Mouse (Mus musculus): ENCODE results near the gene Tbx2. TPM values are rescaled to one million over a fixed set of nuclear protein-coding genes. Genes with fewer than 3 reads are reported as not detected.
A peak's percentile ranks its signal among the peaks of the same experiment; 100 is the strongest.

Gene Tbx2
- total and polyA plus RNA-seq, 3 experiments, result 0.01 TPM; not detected in 2

DNA sequence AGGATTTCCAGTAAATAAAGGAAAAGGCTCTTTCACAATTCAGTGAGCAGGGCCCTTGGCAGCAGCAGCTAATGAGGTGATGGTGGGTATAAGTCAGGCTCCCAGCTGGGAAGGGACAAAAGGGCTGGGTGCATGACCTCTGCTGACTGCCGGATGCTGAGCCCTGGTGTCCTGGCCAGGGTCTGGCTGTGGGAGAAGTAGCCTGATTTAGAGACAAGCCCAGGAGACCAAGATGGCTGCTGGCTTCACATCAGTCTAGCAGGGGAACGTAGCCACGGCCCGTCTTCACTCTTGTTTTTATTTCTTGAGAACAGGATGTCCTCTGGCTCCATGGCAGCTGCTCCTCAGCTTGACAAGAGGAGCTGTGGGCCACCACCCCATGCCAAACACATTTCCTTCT, 14.2 kb downstream of the Tbx2 start:
- no peak overlapping the region for H3K27ac ChIP-seq (ENCODE audit: control insufficient read depth, low read depth, low read length)
- H3K27me3 ChIP-seq (ENCODE audit: control insufficient read depth in 1 of 2, insufficient read depth in 2 of 2, low read length in 2 of 2), result no peaks in the 10 kb centered on the region
- TF ChIP-seq JUND (IDR thresholded peaks at IDR 0.05; ENCODE audit: low read depth, low read length) (no peak), UBTF (IDR thresholded peaks at IDR 0.05; ENCODE audit: borderline replicate concordance, insufficient read depth, low read depth, low read length) (no peak), POLR2AphosphoS5 (IDR thresholded peaks at IDR 0.05; ENCODE audit: borderline replicate concordance, low read depth, low read length) (no peak), CTCF (IDR thresholded peaks at IDR 0.05 in 2 of 3, conservative IDR thresholded peaks at IDR 0.05 in 1 of 3; ENCODE audit: control insufficient read depth in 1 of 3, insufficient read depth in 1 of 3, low read depth in 2 of 3, low read length in 3 of 3, poor library complexity in 1 of 3, severe bottlenecking in 1 of 3) (no peak), MAX (IDR thresholded peaks at IDR 0.05; ENCODE audit: low read length) (no peak), CHD2 (IDR thresholded peaks at IDR 0.05; ENCODE audit: low read length) (no peak), RCOR1 (IDR thresholded peaks at IDR 0.05; ENCODE audit: low read depth, low read length) (no peak), NELFE (IDR thresholded peaks at IDR 0.05; ENCODE audit: low read depth, low read length) (no peak), TCF12 (IDR thresholded peaks at IDR 0.05; ENCODE audit: low read depth, low read length) (no peak)
- H3K79me2 ChIP-seq (ENCODE audit: control insufficient read depth, insufficient read depth, low read length, poor library complexity), result no peaks in the 10 kb centered on the region; the same call in 1 of the 2 replicates
- no peak for DNase-seq (ENCODE audit: low read depth, low spot score)
- no peak overlapping the region for H3K4me3 ChIP-seq (ENCODE audit: control insufficient read depth in 1 of 2, insufficient read depth in 1 of 2, low read depth in 2 of 2, low read length in 2 of 2)
- no peaks in the 10 kb centered on the region for H3K9me3 ChIP-seq (replicated peaks; ENCODE audit: insufficient read depth, low read length)
- peaks cover 4 to 9% of the 10 kb centered on the region in 2 experiments; a peak in 3 of 4 replicates for H3K4me1 ChIP-seq (ENCODE audit: control insufficient read depth in 1 of 2, insufficient read depth in 2 of 2, low read length in 2 of 2)
- no peaks in the 10 kb centered on the region for H3K36me3 ChIP-seq (ENCODE audit: control insufficient read depth in 1 of 2, insufficient read depth in 2 of 2, low read length in 2 of 2)
- H3K9ac ChIP-seq (ENCODE audit: control insufficient read depth, low read depth, low read length, poor library complexity, severe bottlenecking), result no peak overlapping the region

DNA sequence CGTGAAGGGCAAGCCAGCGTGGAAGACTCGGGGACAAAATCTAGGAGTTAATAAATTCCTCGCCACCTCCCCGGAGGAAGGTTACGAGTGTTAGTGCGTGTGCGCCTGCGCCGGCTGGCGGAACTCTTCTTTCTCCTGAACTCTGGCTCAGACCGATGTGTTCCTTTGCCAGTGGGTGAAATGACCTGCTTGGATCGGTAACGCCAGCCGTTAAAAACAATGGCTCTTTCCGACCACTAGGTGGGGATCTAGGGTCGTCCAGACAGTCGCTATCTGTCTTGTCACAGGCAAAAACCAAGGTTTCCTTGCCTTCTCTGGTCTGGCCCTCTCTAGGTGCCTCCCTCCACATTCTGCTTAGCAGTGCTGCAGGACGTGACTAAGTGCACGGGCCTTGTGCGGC, 16.7 kb downstream of the Tbx2 start:
- Histone ChIP-seq H3K27me3 (ENCODE audit: control insufficient read depth in 1 of 2, insufficient read depth in 2 of 2, low read length in 2 of 2) (no peaks in the 10 kb centered on the region), H3K36me3 (ENCODE audit: control insufficient read depth in 1 of 2, insufficient read depth in 2 of 2, low read length in 2 of 2) (no peaks in the 10 kb centered on the region), H3K9ac (ENCODE audit: control insufficient read depth, low read depth, low read length, poor library complexity, severe bottlenecking) (peak overlapping the region; percentile 66), H3K79me2 (ENCODE audit: control insufficient read depth, insufficient read depth, low read length, poor library complexity) (no peaks in the 10 kb centered on the region; the same call in 1 of the 2 replicates), H3K27ac (ENCODE audit: control insufficient read depth, low read depth, low read length) (0 out of 2 replicates have a peak overlapping the region, but pooled peaks have one; percentile 5), H3K4me3 (ENCODE audit: control insufficient read depth in 1 of 2, insufficient read depth in 1 of 2, low read depth in 2 of 2, low read length in 2 of 2) (peak overlapping the region; percentile 46 to 47; a peak in 3 of 4 replicates), H3K4me1 (ENCODE audit: control insufficient read depth in 1 of 2, insufficient read depth in 2 of 2, low read length in 2 of 2) (peaks cover 4 to 9% of the 10 kb centered on the region in 2 experiments; a peak in 3 of 4 replicates), H3K9me3 (replicated peaks; ENCODE audit: insufficient read depth, low read length) (no peaks in the 10 kb centered on the region)
- peak; percentile 98 for DNase-seq (ENCODE audit: low read depth, low spot score)
- TF ChIP-seq ZC3H11A (IDR thresholded peaks at IDR 0.05; ENCODE audit: low read depth, low read length), result peak; percentile 95
- no peak for TF ChIP-seq CHD2 (IDR thresholded peaks at IDR 0.05; ENCODE audit: low read length)
- TF ChIP-seq RAD21 (IDR thresholded peaks at IDR 0.05; ENCODE audit: low read depth, low read length), result peak; percentile 97
- no peak for TF ChIP-seq E2F4 (IDR thresholded peaks at IDR 0.05; ENCODE audit: borderline replicate concordance, low read depth, low read length)
- no peak for TF ChIP-seq USF1 (IDR thresholded peaks at IDR 0.05; ENCODE audit: low read depth, low read length)
- peak; percentile 97 for TF ChIP-seq SMC3 (IDR thresholded peaks at IDR 0.05; ENCODE audit: low read depth, low read length)
- no peak; the same call in 1 of the 2 replicates for TF ChIP-seq TCF12 (IDR thresholded peaks at IDR 0.05; ENCODE audit: low read depth, low read length)
- TF ChIP-seq GATA1 (IDR thresholded peaks at IDR 0.05; ENCODE audit: low read depth, low read length), result peak; percentile 76
- peak; percentile 76 for TF ChIP-seq MYB (IDR thresholded peaks at IDR 0.05; ENCODE audit: low read depth, low read length)
- no peak for TF ChIP-seq POLR2AphosphoS5 (IDR thresholded peaks at IDR 0.05; ENCODE audit: borderline replicate concordance, low read depth, low read length)
- no peak for TF ChIP-seq MXI1 (IDR thresholded peaks at IDR 0.05; ENCODE audit: low read depth, low read length)
- TF ChIP-seq NRF1 (IDR thresholded peaks at IDR 0.05; ENCODE audit: insufficient read depth, low read depth, low read length, poor library complexity, severe bottlenecking), result peak; percentile 78
- TF ChIP-seq TBP (IDR thresholded peaks at IDR 0.05; ENCODE audit: low read depth, low read length), result peak; percentile 89
- TF ChIP-seq ELF1 (IDR thresholded peaks at IDR 0.05; ENCODE audit: low read depth, low read length), result no peak
- TF ChIP-seq ETS1 (IDR thresholded peaks at IDR 0.05; ENCODE audit: low read depth, low read length), result no peak
- peak; percentile 85 for TF ChIP-seq SIN3A (IDR thresholded peaks at IDR 0.05; ENCODE audit: low read length)
- TF ChIP-seq MAX (IDR thresholded peaks at IDR 0.05; ENCODE audit: low read length), result peak; percentile 51; the same call in 1 of the 2 replicates
- TF ChIP-seq GABPA (IDR thresholded peaks at IDR 0.05; ENCODE audit: low read depth, low read length), result no peak
- TF ChIP-seq MAFK (IDR thresholded peaks at IDR 0.05; ENCODE audit: borderline replicate concordance, low read depth, low read length), result no peak
- no peak for TF ChIP-seq ZKSCAN1 (IDR thresholded peaks at IDR 0.05; ENCODE audit: low read depth, low read length)
- TF ChIP-seq MYC (IDR thresholded peaks at IDR 0.05; ENCODE audit: low read depth, low read length), result 0 out of 2 replicates have a peak, but pooled peaks have one; percentile 61
- TF ChIP-seq UBTF (IDR thresholded peaks at IDR 0.05; ENCODE audit: borderline replicate concordance, insufficient read depth, low read depth, low read length), result no peak
- TF ChIP-seq NELFE (IDR thresholded peaks at IDR 0.05; ENCODE audit: low read depth, low read length), result peak; percentile 43; the same call in 1 of the 2 replicates
- TF ChIP-seq CTCF (IDR thresholded peaks at IDR 0.05 in 2 of 3, conservative IDR thresholded peaks at IDR 0.05 in 1 of 3; ENCODE audit: control insufficient read depth in 1 of 3, insufficient read depth in 1 of 3, low read depth in 2 of 3, low read length in 3 of 3, poor library complexity in 1 of 3, severe bottlenecking in 1 of 3), result peak; percentile 79 to 97 (median 83)
- peak in 1 of 2 experiments; percentile 48; a peak in 1 of 4 replicates for TF ChIP-seq POLR2A (IDR thresholded peaks at IDR 0.05; ENCODE audit: control insufficient read depth in 1 of 2, insufficient read depth in 1 of 2, low read depth in 1 of 2, low read length in 2 of 2, poor library complexity in 1 of 2)
- TF ChIP-seq EP300 (IDR thresholded peaks at IDR 0.05; ENCODE audit: low read depth in 1 of 2, low read length in 2 of 2), result peak in 1 of 2 experiments; percentile 49; a peak in 2 of 4 replicates
- TF ChIP-seq ZNF384 (IDR thresholded peaks at IDR 0.05; ENCODE audit: low read depth, low read length), result 0 out of 2 replicates have a peak, but pooled peaks have one; percentile 6

All from MEL (cell line).